Mouse (Mus musculus) ovary, postnatal 10 days (tissue): ENCODE data around the gene Snph.

Experiments used
- DNase-seq: peaks from one replicate; pipeline ENCODE4 v3.0.0; 2022; ENCODE audit warnings: low spot score

Snph gene

GRCm38 (mm10) chr2:151602106-151602505 lies 30.3 kb downstream of the Snph start:
- DNase-seq, result no peak

- DNase-seq, result no peak
Measured at GRCm38 (mm10) chr2:151598068-151598467, 34.3 kb downstream of the Snph start.

GRCm38 (mm10) chr2:151587306-151587705 lies 45.1 kb downstream of the Snph start:
- no peak for DNase-seq

- DNase-seq, result no peak
Measured at GRCm38 (mm10) chr2:151586807-151587206, 45.6 kb downstream of the Snph start.

- no peak for DNase-seq
Measured at GRCm38 (mm10) chr2:151585934-151586333, 46.5 kb downstream of the Snph start.

- no peak for DNase-seq
Measured at GRCm38 (mm10) chr2:151580945-151581344, 51.4 kb downstream of the Snph start.

- no peak for DNase-seq
Measured at GRCm38 (mm10) chr2:151579183-151579582, 53.2 kb downstream of the Snph start.

GRCm38 (mm10) chr2:151575699-151576389 lies 56.5 kb downstream of the Snph start:
- peak; percentile 48 for DNase-seq

GRCm38 (mm10) chr2:151575119-151575698 lies 57.2 kb downstream of the Snph start:
- no peak for DNase-seq

GRCm38 (mm10) chr2:151574607-151575006 lies 57.8 kb downstream of the Snph start:
- no peak for DNase-seq

GRCm38 (mm10) chr2:151573667-151574066 lies 58.7 kb downstream of the Snph start:
- DNase-seq, result no peak

GRCm38 (mm10) chr2:151571873-151572700 lies 60.3 kb downstream of the Snph start, which contains the start of gene Sdcbp2:
Sdcbp2 (plus strand) TSS chr2:151572622.
- no peak for DNase-seq

- DNase-seq, result no peak
Measured at GRCm38 (mm10) chr2:151569452-151569851, 62.9 kb downstream of the Snph start.

GRCm38 (mm10) chr2:151566856-151567255 lies 65.5 kb downstream of the Snph start:
- no peak for DNase-seq

- DNase-seq, result no peak
Measured at GRCm38 (mm10) chr2:151564986-151565385, 67.4 kb downstream of the Snph start.

- no peak for DNase-seq
Measured at GRCm38 (mm10) chr2:151564006-151564405, 68.4 kb downstream of the Snph start.

- DNase-seq, result no peak
Measured at GRCm38 (mm10) chr2:151562930-151563921, 69.2 kb downstream of the Snph start.

- no peak for DNase-seq
Measured at GRCm38 (mm10) chr2:151549615-151550121, 82.7 kb downstream of the Snph start.

GRCm38 (mm10) chr2:151546571-151546970 lies 85.8 kb downstream of the Snph start:
- DNase-seq, result no peak

GRCm38 (mm10) chr2:151544673-151545072 lies 87.7 kb downstream of the Snph start:
- no peak for DNase-seq
